Mouse (Mus musculus): ENCODE measurements around the gene Nup93.

Nup93 gene

DNA sequence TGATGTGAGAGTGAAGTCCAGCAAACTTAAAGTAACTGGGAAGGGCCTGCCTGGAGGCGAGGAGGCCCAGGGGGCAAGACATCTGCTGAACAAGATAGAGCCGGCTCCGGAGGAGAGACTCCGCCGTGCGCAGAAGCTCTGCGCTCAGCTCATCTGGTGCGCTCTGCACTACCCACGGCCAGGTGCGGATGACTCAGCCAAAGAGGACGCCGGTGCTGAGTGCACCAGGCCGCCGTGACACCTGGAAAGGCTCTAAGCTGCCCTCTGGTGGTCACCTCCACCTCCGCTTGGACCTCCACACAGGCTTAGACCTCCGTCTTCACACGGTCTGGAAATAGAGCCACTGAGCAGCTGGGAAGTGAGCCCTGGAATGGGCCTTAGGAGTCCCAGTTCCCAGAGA lies 27.8 kb upstream of the Nup93 start:
- DNase-seq (ENCODE audit: low spot score) = peak; percentile 88

DNA sequence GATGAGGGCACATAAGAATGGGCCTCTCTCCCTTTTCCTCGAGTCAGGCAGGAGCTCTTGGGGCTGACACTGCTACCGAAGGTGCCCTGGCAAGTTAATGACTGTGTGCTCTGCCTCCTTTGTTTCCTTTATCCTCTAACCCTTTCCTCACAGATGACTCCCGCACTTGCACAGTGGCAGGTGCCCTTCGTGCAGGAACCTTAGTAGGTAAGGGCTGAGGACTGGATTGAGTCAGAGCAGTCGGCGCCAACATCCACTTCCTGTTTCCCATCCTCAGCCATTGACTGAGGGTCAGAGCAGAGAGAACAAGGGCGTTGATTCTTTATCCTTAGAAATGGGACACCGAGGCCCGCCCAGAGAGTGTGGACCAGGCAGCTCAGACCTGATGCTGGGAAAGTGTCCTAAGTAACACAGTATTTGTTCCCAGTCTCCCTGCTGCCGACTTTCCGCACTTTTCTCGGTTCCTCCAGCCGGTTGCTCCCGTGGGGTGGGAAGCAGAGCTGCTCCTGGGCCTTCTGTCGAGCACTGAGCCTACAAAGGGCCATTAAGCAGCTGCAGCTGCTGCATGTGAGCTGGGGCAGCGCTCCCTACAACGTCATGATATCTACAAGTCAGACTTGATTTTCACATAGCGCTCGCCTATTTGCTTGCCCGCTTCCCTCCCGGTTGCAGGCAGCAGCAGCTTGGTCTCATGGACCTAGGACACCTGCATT lies 26.9 kb upstream of the Nup93 start:
- no peak for DNase-seq (ENCODE audit: low spot score)

DNA sequence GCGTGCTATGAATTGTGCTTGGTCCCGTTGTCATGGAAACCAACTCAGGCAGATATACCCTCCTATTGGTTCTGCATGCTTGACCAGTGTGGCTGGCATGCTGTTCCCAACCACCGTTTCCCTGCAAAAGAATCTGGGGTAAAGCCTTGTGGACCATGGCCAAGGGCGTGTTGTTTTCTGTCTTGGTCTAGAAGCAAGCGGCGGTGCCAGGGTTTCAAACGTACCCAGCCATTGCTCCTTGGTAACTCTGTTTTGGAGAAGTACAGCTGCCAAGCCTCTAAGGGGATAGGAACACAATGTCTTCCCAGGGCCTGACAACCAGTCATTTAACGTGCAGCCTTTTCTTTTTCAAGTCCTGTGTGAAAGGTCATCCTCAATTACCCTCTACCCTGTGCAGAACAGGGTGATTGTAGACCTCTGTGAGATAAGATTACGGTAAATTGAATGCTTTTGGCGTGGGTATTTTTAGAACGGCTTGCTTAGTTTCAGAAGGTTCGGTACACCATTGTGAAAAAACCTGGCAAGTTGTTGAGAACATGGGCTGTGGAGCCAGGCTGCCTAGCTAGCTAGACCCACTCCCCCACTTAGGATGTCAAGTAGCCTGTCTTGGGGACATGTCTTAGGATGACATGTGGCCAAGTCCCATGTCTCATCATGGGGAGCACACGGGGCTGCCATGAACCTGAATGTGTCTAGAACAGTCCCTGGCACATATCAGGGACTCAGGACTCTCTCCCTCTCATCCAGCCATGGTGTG lies 24.9 kb upstream of the Nup93 start:
- peak; percentile 62 for DNase-seq (ENCODE audit: low spot score)

DNA sequence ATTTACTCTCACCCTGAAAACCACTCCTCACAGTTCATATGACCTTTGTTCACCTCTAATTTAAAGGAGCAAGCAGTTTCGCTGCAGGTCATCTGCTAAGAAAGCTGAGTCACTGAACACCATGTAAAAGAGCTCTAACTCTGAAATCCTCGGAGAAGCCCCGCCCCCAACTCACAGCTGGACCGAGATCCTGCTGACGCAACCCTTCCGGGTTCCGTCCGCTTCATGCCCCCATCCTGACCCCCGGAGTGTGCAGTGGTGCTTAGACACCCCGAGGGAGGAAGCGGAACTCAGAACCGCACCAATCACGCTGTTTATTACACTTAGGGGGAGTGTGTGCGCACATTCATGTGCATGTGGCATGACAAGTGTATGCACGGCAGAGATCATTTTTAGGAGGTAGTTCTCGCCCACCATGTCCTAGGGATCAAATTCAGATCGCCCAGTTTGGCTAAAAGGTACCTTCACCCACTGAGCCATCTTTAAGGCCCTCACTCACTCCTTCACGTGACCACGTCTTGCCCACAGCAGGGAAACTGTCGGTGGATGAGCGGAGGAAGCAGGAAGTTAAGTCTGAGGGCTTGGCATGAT lies 23.2 kb upstream of the Nup93 start:
- peak; percentile 85 for DNase-seq (ENCODE audit: low spot score)

DNA sequence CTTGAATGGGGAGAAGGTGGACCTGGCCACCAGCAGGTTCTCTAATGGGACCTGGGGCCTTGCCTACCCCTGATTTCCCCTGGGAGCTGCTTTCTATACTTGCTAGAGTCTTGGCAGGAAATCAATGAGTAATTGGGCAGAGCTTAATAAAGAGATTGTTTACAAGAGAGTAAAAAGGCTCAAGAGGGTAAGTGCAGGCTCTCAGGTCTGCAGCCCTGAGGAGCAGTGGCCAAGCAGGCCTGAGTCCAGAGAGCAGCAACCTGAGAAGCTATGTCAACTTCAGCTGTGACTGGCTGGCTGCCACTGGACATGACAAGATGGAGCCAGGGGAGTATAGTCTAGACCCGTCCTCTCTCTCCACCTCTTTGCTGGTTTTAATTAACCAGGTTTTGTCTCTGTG lies 21.4 kb upstream of the Nup93 start:
- DNase-seq (ENCODE audit: low spot score) = no peak

DNA sequence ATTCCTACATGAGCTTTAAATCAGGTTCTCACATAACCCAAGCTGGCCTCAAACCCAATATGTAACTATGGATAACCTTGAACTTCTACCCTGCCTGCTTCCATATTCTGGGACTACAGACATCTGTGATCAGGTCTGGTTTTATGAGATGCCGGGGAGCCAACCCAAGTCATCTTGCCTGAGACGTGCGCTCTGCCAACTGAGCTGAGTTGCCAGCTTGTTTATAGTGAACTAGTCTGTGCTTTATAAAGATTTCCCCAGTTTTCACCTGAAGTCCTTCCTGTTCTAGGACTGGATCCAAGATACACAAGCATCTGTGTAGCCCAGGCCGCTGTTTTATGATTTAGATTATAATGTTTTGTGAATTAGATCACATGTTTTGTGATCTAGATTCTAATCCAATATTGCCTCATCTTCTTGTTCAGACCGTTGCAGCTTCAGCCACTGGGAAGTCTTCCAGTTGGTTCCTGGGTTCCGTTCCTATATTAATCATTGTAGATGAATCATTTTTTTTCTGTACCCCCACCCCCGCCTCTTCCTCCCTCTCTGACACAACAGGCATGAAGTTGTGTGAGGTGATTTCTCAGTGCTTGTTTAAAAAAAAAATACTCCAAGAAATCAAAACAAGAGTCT lies 19.7 kb upstream of the Nup93 start:
- no peak for DNase-seq (ENCODE audit: low spot score)

DNA sequence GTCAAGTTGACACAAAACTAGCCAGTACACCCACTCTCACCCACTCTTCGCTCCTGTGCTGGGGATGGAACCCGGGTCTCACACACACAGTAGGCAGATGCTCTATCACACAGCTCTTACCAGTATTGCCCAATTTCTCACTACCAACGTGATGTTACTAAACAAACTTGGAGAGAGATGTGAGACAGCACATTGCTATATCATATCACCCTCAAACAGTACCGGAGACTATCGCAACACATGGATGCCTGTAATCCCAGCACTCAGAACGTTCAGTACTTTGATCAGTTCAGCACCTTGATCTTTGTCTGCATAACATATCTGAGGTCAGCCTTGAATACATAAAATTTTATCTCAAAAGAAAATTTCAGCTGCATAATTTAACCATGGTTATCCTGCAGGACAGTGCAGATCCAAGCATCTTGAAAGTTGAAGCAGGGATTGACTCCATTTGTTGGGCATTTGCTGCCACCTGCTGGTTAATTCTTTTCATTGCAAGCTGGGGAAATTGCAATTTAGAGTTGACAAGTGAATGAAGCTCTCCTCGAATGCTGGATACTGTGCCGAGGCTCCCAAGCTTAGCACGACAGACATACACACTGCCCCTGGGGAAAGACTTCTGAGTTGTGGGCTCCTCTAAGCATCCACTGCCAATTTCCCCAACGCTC lies 15.0 kb upstream of the Nup93 start:
- peak; percentile 65 for DNase-seq (ENCODE audit: low spot score)

DNA sequence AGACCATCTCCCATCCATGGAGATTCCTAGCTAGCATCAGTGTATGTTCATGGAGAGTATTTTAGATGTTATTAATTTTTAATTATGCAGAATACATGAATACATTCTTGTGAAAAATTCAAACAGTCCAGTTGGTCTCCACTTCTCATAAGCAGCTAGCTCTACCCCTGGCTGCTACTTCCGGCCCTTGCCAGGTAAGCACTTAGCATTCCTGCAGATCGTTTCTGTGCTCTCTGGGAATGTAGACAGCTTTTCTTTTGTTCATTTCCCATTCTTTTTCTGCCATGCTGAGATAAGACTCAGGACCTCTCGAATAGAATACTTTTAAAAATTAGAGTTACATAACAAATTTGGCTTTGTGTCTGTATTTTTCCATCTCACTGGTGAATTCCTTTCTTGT lies 10.3 kb upstream of the Nup93 start:
- DNase-seq (ENCODE audit: low spot score) = peak; percentile 51

DNA sequence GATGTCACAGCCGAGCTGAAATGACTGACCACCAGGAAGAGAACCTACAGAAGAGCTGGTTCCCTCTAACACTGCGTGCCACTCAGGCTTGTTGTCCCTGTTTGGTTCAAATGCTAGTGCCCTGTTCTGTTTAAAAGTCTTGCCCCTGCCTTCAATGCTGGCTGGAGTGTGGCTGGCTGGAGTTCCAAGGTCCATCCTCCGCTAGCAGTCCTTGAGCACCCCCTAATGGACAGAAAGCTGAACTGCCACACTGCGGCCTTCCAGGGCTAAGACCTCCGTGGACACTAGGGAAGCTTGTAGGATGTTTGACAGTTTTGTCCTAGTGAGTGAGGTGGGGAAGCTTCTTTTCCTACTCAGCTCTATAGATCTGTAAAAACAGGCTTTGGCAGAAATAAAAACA lies 8.6 kb upstream of the Nup93 start:
- peak; percentile 66 for DNase-seq (ENCODE audit: low spot score)

DNA sequence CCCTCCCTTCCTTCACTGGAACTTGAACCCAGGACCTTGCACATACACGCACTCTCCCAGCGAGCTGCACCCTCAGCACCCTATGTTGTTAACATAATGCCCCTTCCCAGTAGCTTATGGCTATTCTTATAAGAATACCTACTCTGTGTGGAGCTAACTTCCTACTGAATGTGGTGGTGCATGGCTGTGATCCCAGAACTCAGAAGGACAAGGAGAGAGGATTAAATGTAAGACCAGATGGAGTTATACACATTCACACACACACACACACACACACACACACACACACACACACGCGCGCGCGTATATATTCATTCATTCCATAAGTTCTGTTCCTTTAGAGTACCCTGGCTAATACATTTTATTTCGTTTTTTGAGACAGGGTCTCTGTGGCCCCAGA lies 8.1 kb upstream of the Nup93 start:
- DNase-seq (ENCODE audit: low spot score) = no peak

DNA sequence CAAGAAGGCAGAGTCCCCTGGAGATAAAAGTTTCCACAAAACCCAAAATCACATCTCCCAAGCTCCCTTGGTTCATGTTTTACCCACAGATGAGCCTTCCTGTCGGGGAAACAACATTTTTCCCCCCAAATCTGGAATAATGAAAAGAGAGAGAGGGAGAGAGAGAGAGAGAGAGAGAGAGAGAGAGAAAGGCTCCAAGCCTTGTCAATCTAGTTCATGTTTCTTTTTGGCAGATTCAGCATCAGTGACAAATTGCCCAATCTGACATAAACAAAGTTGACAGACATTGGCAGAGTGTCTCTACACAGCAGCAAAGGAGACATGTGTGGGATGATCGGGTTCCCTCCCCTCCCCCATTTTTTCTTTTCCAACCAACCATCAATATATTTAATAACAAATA lies 6.9 kb upstream of the Nup93 start:
- DNase-seq (ENCODE audit: low spot score) = no peak

DNA sequence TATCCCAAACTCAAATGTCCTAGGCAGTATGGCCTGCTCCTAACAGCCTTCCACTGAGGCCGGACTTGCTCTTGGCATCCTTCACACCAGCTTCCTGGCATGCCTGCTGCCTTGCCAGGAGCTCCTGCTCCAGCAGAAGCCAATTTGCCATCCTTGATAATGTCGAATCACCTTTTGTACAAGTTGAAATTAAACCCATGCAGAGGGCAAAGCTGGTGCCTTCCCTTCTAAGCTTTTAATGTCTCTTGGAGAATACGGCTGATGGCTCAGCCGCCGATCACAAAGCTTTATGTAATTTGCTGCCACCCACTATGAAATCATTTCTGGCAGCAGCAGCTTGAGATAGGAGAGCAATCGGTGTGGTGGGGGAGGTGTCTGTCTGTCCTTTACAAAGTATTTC lies 4.7 kb upstream of the Nup93 start:
- DNase-seq (ENCODE audit: low spot score) = no peak

DNA sequence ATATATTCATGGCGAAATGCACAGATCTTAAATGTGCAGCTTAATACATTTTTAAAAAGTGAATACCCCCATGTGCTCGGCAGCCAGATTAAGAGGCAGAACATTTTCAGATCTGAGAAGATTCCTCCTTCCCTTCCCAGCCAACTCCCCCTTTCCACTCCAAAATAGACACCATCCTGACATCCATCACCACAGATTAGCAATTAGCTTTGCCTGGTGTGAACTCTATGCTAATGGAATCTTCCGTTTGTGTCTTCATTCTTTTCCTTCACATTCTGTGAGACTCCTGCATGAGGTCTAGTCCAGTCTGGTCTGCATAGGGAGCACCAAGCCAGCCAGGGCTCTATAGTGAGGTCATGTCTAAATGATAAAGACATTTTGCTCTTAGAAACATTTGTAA lies 4.1 kb upstream of the Nup93 start:
- DNase-seq (ENCODE audit: low spot score) = no peak

DNA sequence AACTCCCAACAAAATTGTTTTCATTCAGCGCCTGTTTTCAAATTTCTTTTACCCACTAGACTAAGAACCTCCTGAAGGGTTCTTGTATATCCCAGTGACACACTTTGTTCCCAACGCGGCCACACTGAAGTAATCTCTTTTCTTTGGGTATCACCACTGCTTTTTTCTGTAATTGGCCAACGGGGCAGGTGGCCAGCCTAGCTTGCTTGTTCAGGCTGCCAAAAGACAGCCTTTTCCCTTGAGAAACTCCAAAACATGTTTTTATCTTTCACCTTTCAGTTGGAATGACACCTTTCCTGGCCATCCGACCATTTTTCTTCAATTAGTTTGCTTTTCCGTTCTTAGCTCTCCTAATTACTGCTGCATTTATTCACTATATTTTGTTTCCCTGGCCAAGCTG lies 545 bp upstream of the Nup93 start:
- no peak for DNase-seq (ENCODE audit: low spot score)

DNA sequence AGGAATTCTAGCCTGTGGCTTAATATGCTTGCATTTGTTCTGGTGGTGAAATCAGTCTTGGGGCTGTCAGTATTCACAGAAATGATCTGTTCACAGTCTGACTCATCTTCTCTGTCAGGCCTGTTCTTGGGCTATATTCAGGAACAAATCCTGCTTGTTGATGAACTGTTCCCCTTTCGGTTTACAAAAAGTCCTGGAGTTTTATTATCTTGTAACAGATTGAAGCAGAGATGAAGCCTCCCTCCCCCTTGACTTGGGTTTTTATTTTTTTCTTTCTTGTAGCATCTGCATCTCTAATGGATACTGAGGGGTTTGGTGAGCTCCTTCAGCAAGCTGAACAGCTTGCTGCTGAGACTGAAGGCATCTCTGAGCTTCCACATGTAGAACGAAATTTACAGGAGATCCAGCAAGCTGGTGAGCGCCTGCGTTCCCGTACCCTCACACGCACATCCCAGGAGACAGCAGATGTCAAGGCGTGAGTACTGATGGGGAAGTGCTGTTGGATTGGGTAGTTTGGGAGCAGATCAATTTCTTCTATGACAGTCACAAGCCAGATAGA lies 13.1 kb downstream of the Nup93 start:
- no peak for DNase-seq (ENCODE audit: low spot score)

DNA sequence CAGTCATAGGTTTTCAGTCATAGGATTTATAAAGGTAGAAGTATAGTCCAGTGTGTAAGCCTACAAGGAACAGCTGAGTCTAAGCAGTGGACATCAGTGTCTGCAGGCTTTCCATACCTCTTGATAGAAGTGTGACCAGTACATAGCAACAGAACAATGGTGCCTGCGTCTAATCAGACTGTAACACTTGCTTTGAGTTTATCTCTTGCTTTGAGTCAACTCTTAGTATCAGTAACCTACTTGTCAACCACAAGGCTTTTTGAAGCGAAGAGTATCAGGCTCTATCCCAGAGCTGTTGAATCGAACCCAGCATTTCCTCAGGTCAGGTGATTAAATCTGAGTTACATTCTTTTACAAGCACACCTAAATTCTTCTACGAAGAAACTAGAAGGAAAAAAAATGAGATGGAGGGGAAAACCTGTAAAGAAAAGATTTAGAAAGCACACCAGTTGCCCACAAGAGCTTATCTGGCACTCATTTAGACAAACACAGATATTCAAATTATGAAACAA lies 25.9 kb downstream of the Nup93 start:
- DNase-seq (ENCODE audit: low spot score) = no peak

DNA sequence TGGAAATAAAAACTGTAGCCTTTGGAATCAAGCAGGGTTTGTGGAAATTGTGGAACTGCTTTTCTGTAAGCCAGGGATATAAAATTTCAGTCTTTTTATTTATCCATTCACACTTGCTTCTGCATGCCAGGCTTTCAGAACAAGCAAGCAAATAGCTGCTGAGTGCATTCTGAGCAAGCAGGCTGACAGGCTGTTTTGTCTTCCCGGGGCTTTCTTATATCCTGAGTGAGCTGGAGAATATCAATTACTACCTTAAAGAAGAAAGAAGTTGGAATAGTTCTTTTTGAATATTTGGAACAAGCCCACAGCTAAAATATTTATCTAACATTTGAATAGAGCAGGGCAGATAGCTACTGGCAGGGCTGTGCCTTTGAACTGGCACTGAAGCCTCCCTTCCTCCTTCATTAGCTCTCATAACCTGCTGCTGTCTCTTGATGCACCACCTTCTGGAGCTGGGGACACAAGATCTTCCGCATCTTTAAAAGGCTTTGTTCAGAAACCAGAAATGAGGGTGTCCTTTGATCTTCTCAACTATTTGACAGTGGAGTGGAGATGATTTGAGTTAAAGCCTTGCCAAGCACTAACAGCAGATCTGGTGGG lies 35.6 kb downstream of the Nup93 start:
- DNase-seq (ENCODE audit: low spot score) = no peak

DNA sequence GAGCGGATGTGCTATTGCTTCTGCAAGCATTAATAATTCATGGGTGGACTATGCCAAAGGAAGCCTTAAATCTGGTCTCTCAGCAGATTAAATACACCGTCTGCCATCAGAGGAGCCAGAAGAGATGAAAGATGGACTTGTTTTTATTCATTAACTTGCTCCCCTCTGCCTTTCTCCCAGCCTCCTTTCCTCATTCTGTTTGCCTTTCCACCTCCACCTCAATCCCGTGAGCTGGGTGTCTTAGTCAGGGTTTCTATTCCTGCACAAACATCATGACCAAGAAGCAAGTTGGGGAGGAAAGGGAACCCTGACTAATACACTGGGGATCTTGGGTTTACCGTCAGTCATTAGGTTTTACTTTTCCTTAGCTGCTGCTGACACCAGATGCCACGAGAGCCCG lies 44.5 kb downstream of the Nup93 start:
- DNase-seq (ENCODE audit: low spot score) = no peak

DNA sequence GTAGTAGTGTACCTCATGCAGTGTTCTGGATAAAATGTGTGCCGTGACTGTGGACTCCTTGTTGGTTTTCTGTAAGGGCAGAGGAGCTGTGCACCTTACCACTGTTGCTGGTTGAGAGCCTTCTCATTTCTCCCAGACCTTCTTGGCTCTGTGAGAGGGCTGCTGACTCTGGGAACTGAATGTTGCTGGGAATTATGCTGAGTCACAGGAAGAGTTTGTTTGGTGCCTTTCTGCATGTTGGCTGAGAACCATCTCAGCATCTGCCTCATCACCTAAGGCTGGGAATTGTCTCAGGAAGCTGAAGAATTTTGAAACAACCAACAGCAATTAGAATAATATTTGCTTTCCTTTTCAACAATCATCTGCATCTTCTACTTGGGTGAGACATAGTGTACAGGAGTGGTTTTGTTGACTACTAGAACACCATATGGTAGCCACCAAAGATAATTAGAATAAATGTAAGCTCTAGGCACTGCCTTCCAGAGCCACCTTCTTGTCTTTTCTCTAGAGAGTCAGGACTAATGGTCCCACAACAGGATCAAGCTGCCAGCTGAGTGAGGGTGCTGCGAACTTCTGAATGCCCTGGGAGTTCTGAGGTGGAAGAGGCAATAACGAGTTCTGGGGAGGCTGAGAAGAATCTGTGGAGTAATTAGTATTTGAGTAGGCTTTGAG lies 48.4 kb downstream of the Nup93 start:
- DNase-seq (ENCODE audit: low spot score) = peak; percentile 31

DNA sequence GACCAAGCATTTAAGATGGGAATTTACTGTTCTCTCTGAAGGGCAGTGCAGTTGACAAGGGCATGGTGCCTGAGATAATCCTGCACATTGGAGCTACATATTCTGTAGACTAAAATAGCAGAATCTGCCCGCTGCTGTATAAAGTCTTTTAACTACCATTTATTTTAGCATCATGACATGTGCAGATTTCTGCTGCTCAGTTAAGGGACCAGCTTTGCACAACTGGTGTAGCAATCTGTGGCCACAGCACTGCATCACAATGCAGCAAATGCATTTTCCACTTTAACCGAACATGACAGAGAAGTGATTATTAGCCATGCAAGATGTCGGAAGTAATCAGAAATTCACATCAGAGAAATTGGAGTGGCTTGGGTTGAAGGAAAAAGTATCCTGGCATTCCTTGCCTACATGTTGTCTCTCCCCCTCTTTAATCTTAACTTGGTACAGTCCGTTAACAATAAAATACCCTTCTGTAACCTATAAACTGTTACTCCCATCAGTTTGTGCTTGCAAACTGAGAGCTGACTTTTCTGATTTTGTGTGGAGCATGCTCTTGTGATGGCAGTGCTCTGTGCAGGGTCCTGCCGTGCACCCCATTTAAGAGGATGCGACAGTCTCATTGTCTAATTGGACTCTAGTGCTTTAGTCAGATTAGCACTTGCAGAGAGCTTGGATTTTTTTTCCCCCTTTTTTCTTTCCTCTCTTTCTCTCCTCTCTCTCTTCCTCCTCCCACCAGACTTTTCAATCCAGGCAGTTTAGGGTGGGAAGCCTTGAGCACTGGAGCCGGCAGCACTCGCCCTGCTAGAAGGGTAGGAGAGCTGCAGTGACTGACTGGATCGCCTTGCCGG lies 52.2 kb downstream of the Nup93 start:
- DNase-seq (ENCODE audit: low spot score) = no peak

All from lung, postnatal 25 days (tissue).